Mouse (Mus musculus) frontal cortex, postnatal 36 days (tissue): ENCODE data around the gene Psme1.

Experiments
- DNase-seq, 2 experiments: peaks; one replicate each; pipeline ENCODE4 v3.0.0; 2022; ENCODE audit warnings: low spot score in 2 of 2

The Psme1 gene

GRCm38 (mm10) chr14:55571760-55572159 lies 6.2 kb upstream of the Psme1 start:
- DNase-seq, result no peak

GRCm38 (mm10) chr14:55575302-55575701 lies 2.6 kb upstream of the Psme1 start, which contains the start of gene Fitm1:
Gene Fitm1, plus strand, starts transcription at chr14:55575617.
- DNase-seq, result no peak

GRCm38 (mm10) chr14:55575711-55576110 lies 2.2 kb upstream of the Psme1 start:
- DNase-seq, result no peak

- no peak for DNase-seq
These were observed 1.5 kb upstream of the Psme1 start for GRCm38 (mm10) chr14:55576376-55576775.

GRCm38 (mm10) chr14:55578668-55579269 lies 846 bp downstream of the Psme1 start:
- DNase-seq, result peak in 1 of 2 experiments; percentile 24

- DNase-seq, result no peak
These were observed 1.9 kb downstream of the Psme1 start for GRCm38 (mm10) chr14:55579511-55580496.

- no peak for DNase-seq
These were observed 2.8 kb downstream of the Psme1 start for GRCm38 (mm10) chr14:55580731-55581130.

GRCm38 (mm10) chr14:55581981-55582681 lies 4.2 kb downstream of the Psme1 start:
- no peak for DNase-seq

GRCm38 (mm10) chr14:55584303-55584701 lies 6.4 kb downstream of the Psme1 start:
- no peak for DNase-seq

- DNase-seq, result peak; percentile 64 to 67
These were observed 7.0 kb downstream of the Psme1 start, which contains the start of gene Emc9 for GRCm38 (mm10) chr14:55584702-55585565. Gene Emc9, minus strand, starts transcription at chr14:55585302.

- DNase-seq, result no peak
These were observed 7.6 kb downstream of the Psme1 start for GRCm38 (mm10) chr14:55585566-55585960.

- no peak for DNase-seq
These were observed 8.2 kb downstream of the Psme1 start for GRCm38 (mm10) chr14:55586149-55586548.

- DNase-seq, result no peak
These were observed 11.3 kb downstream of the Psme1 start for GRCm38 (mm10) chr14:55589271-55589670.

- no peak for DNase-seq
These were observed 12.0 kb downstream of the Psme1 start for GRCm38 (mm10) chr14:55589771-55590448.

GRCm38 (mm10) chr14:55590748-55591330 lies 12.9 kb downstream of the Psme1 start, which contains the start of gene Psme2:
Gene Psme2, minus strand, starts transcription at chr14:55591113.
- peak; percentile 90 to 93 for DNase-seq

- DNase-seq, result peak; percentile 93 to 96
These were observed 13.5 kb downstream of the Psme1 start, which contains the start of gene Rnf31 for GRCm38 (mm10) chr14:55591331-55591891. Gene Rnf31, plus strand, starts transcription at chr14:55591708.

GRCm38 (mm10) chr14:55592226-55592625 lies 14.3 kb downstream of the Psme1 start:
- DNase-seq, result no peak

GRCm38 (mm10) chr14:55596036-55596690 lies 18.2 kb downstream of the Psme1 start:
- DNase-seq, result no peak
